Comparison of ENCODE assay signal across 17 mouse cellular contexts in the genomic region with DNA sequence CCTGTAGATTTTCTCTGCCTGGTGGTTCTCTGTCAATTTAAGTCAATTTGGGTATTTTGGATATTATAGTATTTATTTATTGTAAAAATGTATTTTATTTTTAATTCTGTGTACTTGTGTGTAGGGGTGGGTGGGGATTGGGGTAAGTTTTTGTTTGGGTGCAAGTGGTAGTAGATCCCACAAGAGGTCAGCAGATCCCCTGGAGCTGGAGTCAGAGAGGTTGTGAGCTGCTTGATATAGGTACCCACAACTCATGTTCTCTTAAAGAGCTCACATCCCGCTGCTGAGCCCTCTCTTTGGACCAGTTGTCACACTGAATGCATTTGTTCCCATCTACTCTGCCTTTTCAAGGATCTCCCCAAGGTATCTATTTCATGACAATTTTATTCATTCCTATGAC.
DNase-seq lines count a peak whose midpoint lies in the region; ATAC-seq and TF ChIP-seq lines count a peak whose summit lies in the region.
"Had no signal": no experiment of that assay in that cellular context is flagged by ENCODE, and none has a peak within 500 bp of the region (broad histone marks: within the 10 kb centered on the region; RNA-seq: fewer than 3 reads in every experiment).

No protein-coding gene starts in this region.

- TF ChIP-seq CTCF in hindbrain, postnatal 0 days (IDR thresholded peaks at IDR 0.05; ENCODE audit: low read depth), result peak; percentile 32; the same call in 1 of the 2 replicates
- TF ChIP-seq CTCF in lung, adult 2 months (IDR thresholded peaks at IDR 0.05; ENCODE audit: insufficient read depth, low read length), result peak; percentile 25; the same call in 1 of the 2 replicates
- TF ChIP-seq CTCF in CH12.LX (conservative IDR thresholded peaks at IDR 0.05 in 1 of 2, IDR thresholded peaks at IDR 0.05 in 1 of 2; ENCODE audit: low read depth in 2 of 2, low read length in 2 of 2), result peak in 1 of 2 experiments; percentile 48; a peak in 2 of 4 replicates

- H3K79me2 ChIP-seq in CH12.LX (replicated peaks; ENCODE audit: control insufficient read depth, extremely low read depth, insufficient read depth, poor library complexity, severe bottlenecking), result no peaks in the 10 kb centered on the region

- ATAC-seq in hindbrain, postnatal 0 days, result no peak
- no peak for ATAC-seq in hindbrain, embryonic 12.5 days (ENCODE audit: low FRiP score)
- ATAC-seq: forebrain, embryonic 16.5 days; inflammation-experienced regulatory T-cells, adult 6 months had no signal

- H3K4me1 ChIP-seq in hindbrain, postnatal 0 days (ENCODE audit: insufficient read depth, low read length), result no peaks in the 10 kb centered on the region
- H3K4me1 ChIP-seq in hindbrain, embryonic 12.5 days, result no peaks in the 10 kb centered on the region
- H3K4me1 ChIP-seq in lung, adult 2 months (ENCODE audit: control insufficient read depth, insufficient read depth, low read length), result peaks cover 10% of the 10 kb centered on the region
- peaks cover 0 to 7% of the 10 kb centered on the region in 2 experiments; a peak in 2 of 4 replicates for H3K4me1 ChIP-seq in CH12.LX (ENCODE audit: control insufficient read depth in 1 of 2, insufficient read depth in 2 of 2)
- H3K4me1 ChIP-seq: kidney, embryonic 15.5 days; midbrain, embryonic 12.5 days; neural tube, embryonic 13.5 days; stomach, embryonic 15.5 days had no signal

- H3K27ac ChIP-seq in hindbrain, postnatal 0 days, result no peak overlapping the region
- no peak overlapping the region for H3K27ac ChIP-seq in hindbrain, embryonic 12.5 days
- H3K27ac ChIP-seq in CH12.LX (ENCODE audit: insufficient read depth, low read depth), result no peak overlapping the region
- H3K27ac ChIP-seq: kidney, embryonic 15.5 days; lung, embryonic 15.5 days; midbrain, embryonic 12.5 days; neural tube, embryonic 13.5 days; stomach, embryonic 15.5 days had no signal

- H3K4me2 ChIP-seq in hindbrain, postnatal 0 days (ENCODE audit: low read depth, low read length), result no peak overlapping the region
- no peak overlapping the region for H3K4me2 ChIP-seq in hindbrain, embryonic 12.5 days (replicated peaks)
- H3K4me2 ChIP-seq in CH12.LX (ENCODE audit: insufficient read depth, low read depth, poor library complexity, severe bottlenecking), result no peak overlapping the region
- H3K4me2 ChIP-seq: kidney, embryonic 15.5 days; lung, embryonic 15.5 days; midbrain, embryonic 12.5 days; neural tube, embryonic 13.5 days; stomach, embryonic 15.5 days had no signal

- no peak overlapping the region for H3K4me3 ChIP-seq in hindbrain, postnatal 0 days (ENCODE audit: low read length)
- H3K4me3 ChIP-seq in hindbrain, embryonic 12.5 days, result no peak overlapping the region
- H3K4me3 ChIP-seq in lung, adult 2 months (replicated peaks; ENCODE audit: extremely low read depth, low read depth, low read length), result no peak overlapping the region
- H3K4me3 ChIP-seq in CH12.LX (replicated peaks in 1 of 3; ENCODE audit: low read depth in 2 of 3, low read length in 2 of 3, poor library complexity in 1 of 3), result no peak overlapping the region
- H3K4me3 ChIP-seq: kidney, embryonic 15.5 days; lung, embryonic 15.5 days; midbrain, embryonic 12.5 days; neural tube, embryonic 13.5 days; stomach, embryonic 15.5 days had no signal

- no peaks in the 10 kb centered on the region for H3K36me3 ChIP-seq in hindbrain, postnatal 0 days (ENCODE audit: insufficient read depth, low read length)
- no peaks in the 10 kb centered on the region for H3K36me3 ChIP-seq in hindbrain, embryonic 12.5 days
- no peaks in the 10 kb centered on the region for H3K36me3 ChIP-seq in CH12.LX (replicated peaks in 1 of 2; ENCODE audit: control insufficient read depth in 1 of 2, insufficient read depth in 1 of 2, low read length in 1 of 2)
- H3K36me3 ChIP-seq: kidney, embryonic 15.5 days; lung, embryonic 15.5 days; midbrain, embryonic 12.5 days; neural tube, embryonic 13.5 days; stomach, embryonic 15.5 days had no signal

- peak; percentile 10 for DNase-seq in embryo, embryonic 10.5 days (ENCODE audit: low spot score)
- no peak for DNase-seq in embryo, embryonic 10 days (ENCODE audit: low spot score)
- no peak for DNase-seq in hindbrain, postnatal 0 days (ENCODE audit: low spot score)
- DNase-seq in lung, adult 2 months, result no peak
- no peak for DNase-seq in lung, adult 18-20 months
- DNase-seq in CH12.LX (ENCODE audit: extremely low read depth), result peak; percentile 31
- DNase-seq in adrenal gland, postnatal 14 days, result no peak
- DNase-seq: cerebellum, adult 8-10 months; layer of hippocampus, postnatal 36 days had no signal

- in situ Hi-C loops in CH12.LX (cut with MboI; ENCODE audit: low pct_ligation_motif_present, low pct_unique_long_range_greater_than_20kb, low sequenced_read_pairs), result loop anchor here (25.0 kb wide), 1 partner anchor 189 kb away; no protein-coding TSS in a partner anchor

- 81% methylated on average over 1 of the region's 1 CpGs for WGBS in hindbrain, postnatal 0 days
- WGBS in hindbrain, embryonic 12.5 days, result 76% methylated on average over 1 of the region's 1 CpGs
- 82% methylated on average over 1 of the region's 1 CpGs for WGBS in lung, adult 2 months

- no peaks in the 10 kb centered on the region for H3K9me3 ChIP-seq in hindbrain, postnatal 0 days (ENCODE audit: low read length)
- H3K9me3 ChIP-seq in hindbrain, embryonic 12.5 days (replicated peaks), result no peaks in the 10 kb centered on the region
- no peaks in the 10 kb centered on the region for H3K9me3 ChIP-seq in CH12.LX (replicated peaks; ENCODE audit: low read length)
- H3K9me3 ChIP-seq: kidney, embryonic 15.5 days; lung, embryonic 15.5 days; midbrain, embryonic 12.5 days; neural tube, embryonic 13.5 days; stomach, embryonic 15.5 days had no signal

- no peak overlapping the region for H3K9ac ChIP-seq in hindbrain, postnatal 0 days (replicated peaks; ENCODE audit: low read length)
- no peak overlapping the region for H3K9ac ChIP-seq in hindbrain, embryonic 12.5 days
- no peak overlapping the region for H3K9ac ChIP-seq in CH12.LX (ENCODE audit: insufficient read depth, low read depth)
- H3K9ac ChIP-seq: kidney, embryonic 15.5 days; lung, embryonic 15.5 days; midbrain, embryonic 12.5 days; neural tube, embryonic 13.5 days; stomach, embryonic 15.5 days had no signal

- TF ChIP-seq EP300 in CH12.LX (IDR thresholded peaks at IDR 0.05; ENCODE audit: low read length), result no peak

- dilution Hi-C loops in CH12.LX (cut with MboI; ENCODE audit: extremely low pct_ligation_motif_present, extremely low pct_unique_long_range_greater_than_20kb, low sequenced_read_pairs), result no loop called here

- TF ChIP-seq RAD21 in CH12.LX (IDR thresholded peaks at IDR 0.05; ENCODE audit: low read depth, low read length), result peak; percentile 51

- TF ChIP-seq POLR2A in lung, adult 2 months (IDR thresholded peaks at IDR 0.05; ENCODE audit: borderline replicate concordance, extremely low read depth, low read depth, low read length), result no peak
- TF ChIP-seq POLR2A in CH12.LX (IDR thresholded peaks at IDR 0.05; ENCODE audit: low read depth, low read length), result no peak

- no peaks in the 10 kb centered on the region for H3K27me3 ChIP-seq in hindbrain, postnatal 0 days (ENCODE audit: insufficient read depth, low read length)
- H3K27me3 ChIP-seq in hindbrain, embryonic 12.5 days, result no peaks in the 10 kb centered on the region
- no peaks in the 10 kb centered on the region for H3K27me3 ChIP-seq in CH12.LX (replicated peaks)
- H3K27me3 ChIP-seq: neural tube, embryonic 13.5 days; stomach, embryonic 15.5 days had no signal

TF ChIP-seq in CH12.LX, 34 proteins besides CTCF, POLR2A, EP300 and RAD21:
- TF ChIP-seq NELFE (IDR thresholded peaks at IDR 0.05; ENCODE audit: low read depth, low read length) (no peak), TBP (conservative IDR thresholded peaks at IDR 0.05; ENCODE audit: low read depth, low read length) (no peak), SMC3 (IDR thresholded peaks at IDR 0.05; ENCODE audit: low read depth, low read length) (peak; percentile 47), KAT2A (IDR thresholded peaks at IDR 0.05; ENCODE audit: insufficient replicate concordance, low read length) (no peak)

Comparison
In these comparisons a context has a peak if more than half of its experiments do, and no peak if none do; other contexts are left out.
1. DNase-seq: peak in embryo, embryonic 10.5 days (single experiment) and CH12.LX (single experiment); none in embryo, embryonic 10 days (single experiment), hindbrain, postnatal 0 days (single experiment), lung, adult 2 months (single experiment), lung, adult 18-20 months (0 of 2) and adrenal gland, postnatal 14 days (single experiment).